Mouse (Mus musculus) urinary bladder, postnatal 0 days (tissue): ENCODE measurements around the gene Slc5a8. TPM values are rescaled to one million over a fixed set of nuclear protein-coding genes. Genes with fewer than 3 reads are reported as not detected.

Experiments
- polyA plus RNA-seq: library from polyadenylated mRNA; unstranded; fragments of >200 nt; fragmentation: Nextera tagmentation; extraction: Ambion mirVana; gene quantifications from 2 replicates; pipeline ENCODE4 v1.2.1, GENCODE M21; 2015

The Slc5a8 gene
- polyA plus RNA-seq, result 0.06 TPM in 2 replicates

GRCm38 (mm10) chr10:88885632-88886090, at the start of gene Slc5a8:
Gene Slc5a8, plus strand, starts transcription at chr10:88885992.

Other genes starting within 250 kb of the Slc5a8 start
- 0.19 TPM in 1 of 2 replicates, not detected in the other for gene Spic, start 201.0 kb upstream of the Slc5a8 start, polyA plus RNA-seq
- gene Arl1, start 155.1 kb upstream of the Slc5a8 start, polyA plus RNA-seq, result 184 and 208 TPM in 2 replicates
- 6.4 and 7.1 TPM in 2 replicates for gene Utp20, start 59.2 kb upstream of the Slc5a8 start, polyA plus RNA-seq